Comparison of ENCODE assay signal across 8 mouse cellular contexts in the genomic region with DNA sequence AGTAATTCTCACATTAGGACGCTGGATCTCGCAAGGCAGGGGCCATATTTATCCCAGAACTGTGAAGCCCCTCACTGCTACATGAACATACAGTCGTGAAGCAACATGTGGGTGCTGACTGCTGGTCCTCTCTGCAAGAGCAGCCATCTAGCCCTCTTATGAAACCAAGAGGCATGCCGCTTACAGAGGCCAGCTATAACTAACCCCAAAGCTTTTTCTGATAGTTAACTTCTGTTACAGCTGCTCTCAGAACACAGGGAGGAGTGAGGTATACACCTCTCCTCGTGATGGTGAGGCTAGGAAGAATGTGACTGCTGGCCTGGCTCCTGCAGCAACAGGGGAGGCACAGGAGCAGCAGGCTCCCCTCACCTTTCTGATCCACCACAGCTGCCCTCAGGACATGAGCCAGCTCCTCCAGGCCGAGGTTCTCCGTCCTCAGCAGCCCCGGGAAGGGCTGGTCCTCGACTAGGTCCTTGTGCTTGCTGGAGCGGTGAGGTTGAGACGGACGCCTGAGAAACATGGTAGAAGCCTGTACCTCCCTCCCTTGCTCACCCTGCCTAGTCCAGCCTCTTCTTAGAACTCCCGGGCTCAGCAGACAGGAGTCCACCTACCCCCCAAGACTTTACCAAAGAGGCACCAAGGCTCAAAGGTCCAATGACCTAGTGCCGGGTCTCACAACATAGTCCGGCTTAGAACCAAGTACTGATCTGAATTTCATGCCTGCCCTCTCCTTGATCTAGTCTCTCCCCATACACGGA. TPM values are rescaled to one million over a fixed set of nuclear protein-coding genes. Genes with fewer than 3 reads are reported as not detected.
A peak's percentile ranks its signal among the peaks of the same experiment; 100 is the strongest.
DNase-seq lines count a peak whose midpoint lies in the region; ATAC-seq and TF ChIP-seq lines count a peak whose summit lies in the region.

No protein-coding gene starts in this region.

- ATAC-seq in heart, postnatal 0 days (ENCODE audit: insufficient read depth, low read depth), result peak; percentile 40
- ATAC-seq in liver, embryonic 13.5 days (ENCODE audit: low read depth), result peak; percentile 66
- peak; percentile 59; the same call in 1 of the 2 replicates for ATAC-seq in stomach, embryonic 16.5 days (ENCODE audit: insufficient read depth, low FRiP score)

- peaks cover 13% of the 10 kb centered on the region for H3K4me1 ChIP-seq in heart, embryonic 10.5 days
- H3K4me1 ChIP-seq in heart, postnatal 0 days (ENCODE audit: control insufficient read depth, insufficient read depth), result peaks cover 9% of the 10 kb centered on the region; the same call in 1 of the 2 replicates
- H3K4me1 ChIP-seq in liver, embryonic 13.5 days (replicated peaks), result peaks cover 34% of the 10 kb centered on the region
- peaks cover 8% of the 10 kb centered on the region for H3K4me1 ChIP-seq in stomach, embryonic 16.5 days (ENCODE audit: control insufficient read depth, insufficient read depth, low read length)

- peak overlapping the region; percentile 67 for H3K9ac ChIP-seq in heart, postnatal 0 days (replicated peaks; ENCODE audit: low read depth, low read length)
- peak overlapping the region; percentile 82 for H3K9ac ChIP-seq in liver, embryonic 13.5 days
- H3K9ac ChIP-seq in stomach, embryonic 16.5 days (ENCODE audit: low read length), result peak overlapping the region; percentile 65

- H3K4me2 ChIP-seq in heart, postnatal 0 days (ENCODE audit: low read depth, low read length), result peak overlapping the region; percentile 82
- peak overlapping the region; percentile 93 for H3K4me2 ChIP-seq in liver, embryonic 13.5 days
- peak overlapping the region; percentile 62 for H3K4me2 ChIP-seq in stomach, embryonic 16.5 days (ENCODE audit: low read depth, low read length)

- H3K4me3 ChIP-seq in heart, embryonic 10.5 days, result peak overlapping the region; percentile 74
- H3K4me3 ChIP-seq in heart, postnatal 0 days (ENCODE audit: low read depth, low read length), result peak overlapping the region; percentile 64
- peak overlapping the region; percentile 72 for H3K4me3 ChIP-seq in liver, embryonic 13.5 days (replicated peaks)
- H3K4me3 ChIP-seq in stomach, embryonic 16.5 days (replicated peaks; ENCODE audit: low read length), result peak overlapping the region; percentile 59

- no peak for TF ChIP-seq CTCF in heart, postnatal 0 days (IDR thresholded peaks at IDR 0.05; ENCODE audit: low read depth)

- peak overlapping the region; percentile 84 for H3K27ac ChIP-seq in heart, embryonic 10.5 days
- H3K27ac ChIP-seq in heart, postnatal 0 days (ENCODE audit: low read depth), result no peak overlapping the region
- peak overlapping the region; percentile 57 for H3K27ac ChIP-seq in liver, embryonic 13.5 days
- no peak overlapping the region for H3K27ac ChIP-seq in stomach, embryonic 16.5 days (ENCODE audit: low read length)

- peaks cover 27% of the 10 kb centered on the region for H3K36me3 ChIP-seq in heart, embryonic 10.5 days
- peaks cover 8% of the 10 kb centered on the region; the same call in 1 of the 2 replicates for H3K36me3 ChIP-seq in heart, postnatal 0 days (replicated peaks; ENCODE audit: control insufficient read depth, insufficient read depth, low read length)
- peaks cover 14% of the 10 kb centered on the region; the same call in 1 of the 2 replicates for H3K36me3 ChIP-seq in liver, embryonic 13.5 days
- H3K36me3 ChIP-seq in stomach, embryonic 16.5 days (ENCODE audit: control insufficient read depth, insufficient read depth, low read length), result no peaks in the 10 kb centered on the region

- no peaks in the 10 kb centered on the region for H3K27me3 ChIP-seq in heart, embryonic 10.5 days (ENCODE audit: insufficient read depth, poor library complexity, severe bottlenecking)
- H3K27me3 ChIP-seq in heart, postnatal 0 days (ENCODE audit: control insufficient read depth, insufficient read depth, low read length), result no peaks in the 10 kb centered on the region
- no peaks in the 10 kb centered on the region for H3K27me3 ChIP-seq in liver, embryonic 13.5 days
- no peaks in the 10 kb centered on the region for H3K27me3 ChIP-seq in stomach, embryonic 16.5 days (ENCODE audit: control insufficient read depth, insufficient read depth, low read length)

- no peak for TF ChIP-seq EP300 in heart, postnatal 0 days (IDR thresholded peaks at IDR 0.05; ENCODE audit: low read depth)

- peak; percentile 84 for DNase-seq in heart, embryonic 10.5 days (ENCODE audit: low spot score)
- DNase-seq in heart, adult 11 months, result no peak
- peak; percentile 24 for DNase-seq in urinary bladder, postnatal 25 days (ENCODE audit: low spot score)
- DNase-seq in urinary bladder, postnatal 4 days (ENCODE audit: low spot score in 2 of 2), result no peak
- no peak for DNase-seq in heart, postnatal 0 days (ENCODE audit: low spot score)
- no peak for DNase-seq in liver, embryonic 13.5 days
- DNase-seq in testis, postnatal 14 days (ENCODE audit: low spot score), result no peak

- no peaks in the 10 kb centered on the region for H3K9me3 ChIP-seq in heart, embryonic 10.5 days
- no peaks in the 10 kb centered on the region for H3K9me3 ChIP-seq in heart, postnatal 0 days (replicated peaks; ENCODE audit: control insufficient read depth, low read length)
- H3K9me3 ChIP-seq in liver, embryonic 13.5 days (replicated peaks), result no peaks in the 10 kb centered on the region
- no peaks in the 10 kb centered on the region for H3K9me3 ChIP-seq in stomach, embryonic 16.5 days (replicated peaks; ENCODE audit: control insufficient read depth, low read length)

- WGBS in heart, embryonic 10.5 days, result 15% methylated on average over 16 of the region's 16 CpGs
- WGBS in heart, postnatal 0 days, result 12% methylated on average over 16 of the region's 16 CpGs
- WGBS in liver, embryonic 13.5 days (ENCODE audit: insufficient replicate concordance), result 14% methylated on average over 16 of the region's 16 CpGs
- 9% methylated on average over 16 of the region's 16 CpGs for WGBS in stomach, embryonic 16.5 days

RNA-seq across cellular contexts. Expression of a gene that starts 0.5 kb away (rescaled TPM):
- polyA plus RNA-seq in heart, embryonic 10.5 days (2016; fragmentation: Nextera tagmentation; extraction: Ambion mirVana), result 23.4 and 26.1 TPM in 2 replicates
- total RNA-seq in heart, postnatal 0 days (2014; rRNA removed; ENCODE audit: low replicate concordance), result 15.0 and 23.2 TPM in 2 replicates
- 12.8 and 15.5 TPM in 2 replicates for polyA plus RNA-seq in heart, postnatal 0 days (2015; fragmentation: Nextera tagmentation; extraction: Ambion mirVana)
- 13.4 and 19.2 TPM in 2 replicates for polyA plus RNA-seq in liver, embryonic 13.5 days (2015; fragmentation: Nextera tagmentation; extraction: Ambion mirVana)
- 14.7 and 16.1 TPM in 2 replicates for polyA plus RNA-seq in stomach, embryonic 16.5 days (2015; fragmentation: Nextera tagmentation; extraction: Ambion mirVana)

RNA-seq across cellular contexts. Expression of a gene that starts 16.9 kb away (rescaled TPM):
- polyA plus RNA-seq in heart, embryonic 10.5 days (2016; fragmentation: Nextera tagmentation; extraction: Ambion mirVana), result 0.10 TPM in 1 of 2 replicates, not detected in the other
- 0.35 TPM in 1 of 2 replicates, not detected in the other for total RNA-seq in heart, postnatal 0 days (2014; rRNA removed; ENCODE audit: low replicate concordance)
- polyA plus RNA-seq in heart, postnatal 0 days (2015; fragmentation: Nextera tagmentation; extraction: Ambion mirVana), result 0.11 TPM in 1 of 2 replicates, not detected in the other
- polyA plus RNA-seq in liver, embryonic 13.5 days (2015; fragmentation: Nextera tagmentation; extraction: Ambion mirVana), result 0.10 TPM in 1 of 2 replicates, not detected in the other
- polyA plus RNA-seq in stomach, embryonic 16.5 days (2015; fragmentation: Nextera tagmentation; extraction: Ambion mirVana), result 3.6 and 4.2 TPM in 2 replicates

RNA-seq across cellular contexts. Expression of a gene that starts 23.7 kb away (rescaled TPM):
- 79.5 and 89.1 TPM in 2 replicates for polyA plus RNA-seq in heart, embryonic 10.5 days (2016; fragmentation: Nextera tagmentation; extraction: Ambion mirVana)
- total RNA-seq in heart, postnatal 0 days (2014; rRNA removed; ENCODE audit: low replicate concordance), result 15.3 and 40.6 TPM in 2 replicates
- 52.4 and 56.6 TPM in 2 replicates for polyA plus RNA-seq in heart, postnatal 0 days (2015; fragmentation: Nextera tagmentation; extraction: Ambion mirVana)
- 51.8 and 53.3 TPM in 2 replicates for polyA plus RNA-seq in liver, embryonic 13.5 days (2015; fragmentation: Nextera tagmentation; extraction: Ambion mirVana)
- 86.0 and 88.5 TPM in 2 replicates for polyA plus RNA-seq in stomach, embryonic 16.5 days (2015; fragmentation: Nextera tagmentation; extraction: Ambion mirVana)

RNA-seq across cellular contexts. Expression of a gene that starts 29.6 kb away (rescaled TPM):
- polyA plus RNA-seq in heart, embryonic 10.5 days (2016; fragmentation: Nextera tagmentation; extraction: Ambion mirVana), result 2.0 and 2.5 TPM in 2 replicates
- total RNA-seq in heart, postnatal 0 days (2014; rRNA removed; ENCODE audit: low replicate concordance), result 2.5 and 10.4 TPM in 2 replicates
- polyA plus RNA-seq in heart, postnatal 0 days (2015; fragmentation: Nextera tagmentation; extraction: Ambion mirVana), result 0.64 and 0.97 TPM in 2 replicates
- 0.62 and 0.85 TPM in 2 replicates for polyA plus RNA-seq in liver, embryonic 13.5 days (2015; fragmentation: Nextera tagmentation; extraction: Ambion mirVana)
- polyA plus RNA-seq in stomach, embryonic 16.5 days (2015; fragmentation: Nextera tagmentation; extraction: Ambion mirVana), result 4.0 and 4.6 TPM in 2 replicates

RNA-seq across cellular contexts. Expression of a gene that starts 39.7 kb away (rescaled TPM):
- polyA plus RNA-seq in heart, embryonic 10.5 days (2016; fragmentation: Nextera tagmentation; extraction: Ambion mirVana), result 1.9 and 3.6 TPM in 2 replicates
- total RNA-seq in heart, postnatal 0 days (2014; rRNA removed; ENCODE audit: low replicate concordance), result 0.70 and 2.2 TPM in 2 replicates
- 0.85 and 0.91 TPM in 2 replicates for polyA plus RNA-seq in heart, postnatal 0 days (2015; fragmentation: Nextera tagmentation; extraction: Ambion mirVana)
- 0.16 and 0.20 TPM in 2 replicates for polyA plus RNA-seq in liver, embryonic 13.5 days (2015; fragmentation: Nextera tagmentation; extraction: Ambion mirVana)
- 21.1 and 28.9 TPM in 2 replicates for polyA plus RNA-seq in stomach, embryonic 16.5 days (2015; fragmentation: Nextera tagmentation; extraction: Ambion mirVana)

Comparison
In these comparisons a context has a peak if more than half of its experiments do, and no peak if none do; other contexts are left out.
1. DNase-seq: peak in heart, embryonic 10.5 days (single experiment) and urinary bladder, postnatal 25 days (single experiment); none in heart, adult 11 months (single experiment), urinary bladder, postnatal 4 days (0 of 2), heart, postnatal 0 days (single experiment), liver, embryonic 13.5 days (single experiment) and testis, postnatal 14 days (single experiment).
2. H3K27ac ChIP-seq: peak in heart, embryonic 10.5 days (single experiment) and liver, embryonic 13.5 days (single experiment); none in heart, postnatal 0 days (single experiment) and stomach, embryonic 16.5 days (single experiment).
3. Peak in every context shown above with its lines, with median percentiles within 50 percentile points of each other: H3K4me3 ChIP-seq, ATAC-seq, H3K4me2 ChIP-seq and H3K9ac ChIP-seq.